Mouse (Mus musculus) forebrain, embryonic 11.5 days (tissue): ENCODE measurements around the gene Rd3l. TPM values are rescaled to one million over a fixed set of nuclear protein-coding genes. Genes with fewer than 3 reads are reported as not detected.
"Not testable (repeated sequence)": the region's sequence is repeated elsewhere in the genome, so short reads cannot be mapped to it uniquely, and the experiment has no call there.

Experiments used
- ATAC-seq: fragments of 200-750 bp; cut with Nextera tagmentation; replicated peaks from 2 replicates; pipeline ENCODE4 v1.8.0; 2017; ENCODE audit warnings: moderate TSS enrichment; ENCODE audit not compliant: low FRiP score
- DNase-seq: peaks from one replicate; pipeline ENCODE4 v3.0.0-alpha.2; 2017; ENCODE audit warnings: low spot score
- H3K27ac ChIP-seq: fragments of 300-500 bp; sonication (generic); 2 replicates; pipeline ENCODE4 v1.5.1; 2014; ENCODE audit warnings: low read depth, low read length
- H3K27me3 ChIP-seq: fragments of 300-500 bp; sonication (generic); 2 replicates; pipeline ENCODE4 v1.6.1; 2014; ENCODE audit warnings: mild to moderate bottlenecking, low read length, mixed read lengths; ENCODE audit not compliant: control insufficient read depth, insufficient read depth
- H3K36me3 ChIP-seq: fragments of 300-500 bp; sonication (generic); 2 replicates; pipeline ENCODE4 v1.6.1; 2014; ENCODE audit warnings: mild to moderate bottlenecking, low read length, moderate library complexity, mixed read lengths; ENCODE audit not compliant: control insufficient read depth, insufficient read depth
- H3K4me1 ChIP-seq: fragments of 300-500 bp; sonication (generic); replicated peaks from 2 replicates; pipeline ENCODE4 v1.6.1; 2014; ENCODE audit warnings: low read length, mixed read lengths; ENCODE audit not compliant: control insufficient read depth, insufficient read depth
- H3K4me2 ChIP-seq: fragments of 300-500 bp; sonication (generic); 2 replicates; pipeline ENCODE4 v1.6.1; 2014; ENCODE audit warnings: low read depth, mild to moderate bottlenecking, low read length, moderate library complexity, mixed read lengths; ENCODE audit not compliant: severe bottlenecking
- H3K4me3 ChIP-seq: fragments of 300-500 bp; sonication (generic); 2 replicates; pipeline ENCODE4 v1.5.1; 2014; ENCODE audit warnings: low read depth, low read length
- H3K9ac ChIP-seq: fragments of 300-500 bp; sonication (generic); 2 replicates; pipeline ENCODE4 v1.6.1; 2014; ENCODE audit warnings: low read length
- H3K9me3 ChIP-seq: fragments of 300-500 bp; sonication (generic); 2 replicates; pipeline ENCODE4 v1.6.1; 2016; ENCODE audit warnings: low read length, mixed read lengths; ENCODE audit not compliant: control insufficient read depth
- WGBS: fragments of 180-500 bp; shearing (Covaris S2); extraction: QIAGEN DNeasy Blood & Tissue Kit; methylation state at CpG from one replicate; pipeline ENCODE4 v1.1.7; 2014; 5-methylcytosine and 5-hydroxymethylcytosine counted together
- polyA plus RNA-seq: library from polyadenylated mRNA; unstranded; fragments of >200 nt; fragmentation: Nextera tagmentation; extraction: Ambion mirVana; gene quantifications from 2 replicates; pipeline ENCODE4 v1.2.1, GENCODE M21; 2014

The Rd3l gene
- polyA plus RNA-seq, 1 experiment from 2014 or later: not detected

DNA sequence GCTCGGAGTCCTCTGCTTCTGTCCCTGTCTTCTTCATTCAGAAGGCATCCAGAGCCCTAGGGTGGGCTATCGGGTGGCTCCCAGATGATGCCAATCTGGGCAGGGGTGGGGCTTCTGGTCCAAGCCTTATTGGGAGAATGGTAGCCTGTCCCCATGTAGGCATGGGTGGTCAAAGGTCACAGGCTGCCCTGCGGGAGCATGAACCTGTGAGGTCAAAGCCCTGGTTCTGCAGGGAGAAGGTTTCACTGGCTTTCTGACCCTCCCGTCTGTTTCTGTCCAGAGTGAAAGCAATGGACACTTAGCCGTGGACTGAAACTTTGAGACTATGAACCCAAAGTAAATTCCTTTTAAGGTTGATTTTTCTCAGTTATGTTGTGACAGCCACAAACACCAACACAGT, 24.9 kb downstream of the Rd3l start:
- DNase-seq: no peak
- no peaks in the 10 kb centered on the region for H3K9me3 ChIP-seq
- no peak overlapping the region for H3K4me3 ChIP-seq
- ATAC-seq: no peak
- no peak overlapping the region for H3K27ac ChIP-seq
- H3K27me3 ChIP-seq: no peaks in the 10 kb centered on the region
- 75% methylated on average over 5 of the region's 5 CpGs for WGBS
- no peak overlapping the region for H3K4me2 ChIP-seq
- H3K9ac ChIP-seq: no peak overlapping the region
- no peaks in the 10 kb centered on the region for H3K4me1 ChIP-seq
- peaks cover 16% of the 10 kb centered on the region for H3K36me3 ChIP-seq

DNA sequence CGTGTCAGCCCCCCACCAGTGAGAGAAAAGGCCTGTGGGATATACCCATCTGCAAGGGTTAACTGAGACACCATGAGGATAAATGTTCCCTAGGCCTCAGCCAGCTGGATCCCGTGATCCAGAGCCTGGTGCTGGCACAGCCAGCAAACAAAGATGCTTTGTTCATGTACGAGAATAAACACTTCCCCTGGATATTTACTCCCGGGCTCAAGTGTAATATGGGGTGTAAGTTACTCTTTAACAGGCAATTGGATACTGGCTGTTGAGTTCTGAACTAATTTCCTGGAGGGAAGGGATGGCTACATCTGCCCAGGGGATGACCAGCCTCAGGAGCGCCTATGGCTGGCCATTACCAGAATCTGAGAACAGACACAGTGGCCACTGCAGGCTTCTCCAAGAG, 29.4 kb downstream of the Rd3l start:
- Histone ChIP-seq H3K4me2 (no peak overlapping the region), H3K27me3 (no peaks in the 10 kb centered on the region), H3K4me3 (no peak overlapping the region), H3K9me3 (no peaks in the 10 kb centered on the region), H3K9ac (no peak overlapping the region), H3K4me1 (no peaks in the 10 kb centered on the region), H3K36me3 (no peaks in the 10 kb centered on the region), H3K27ac (no peak overlapping the region)
- ATAC-seq (no peak), DNase-seq (no peak)
- 56% methylated on average over 5 of the region's 5 CpGs for WGBS

DNA sequence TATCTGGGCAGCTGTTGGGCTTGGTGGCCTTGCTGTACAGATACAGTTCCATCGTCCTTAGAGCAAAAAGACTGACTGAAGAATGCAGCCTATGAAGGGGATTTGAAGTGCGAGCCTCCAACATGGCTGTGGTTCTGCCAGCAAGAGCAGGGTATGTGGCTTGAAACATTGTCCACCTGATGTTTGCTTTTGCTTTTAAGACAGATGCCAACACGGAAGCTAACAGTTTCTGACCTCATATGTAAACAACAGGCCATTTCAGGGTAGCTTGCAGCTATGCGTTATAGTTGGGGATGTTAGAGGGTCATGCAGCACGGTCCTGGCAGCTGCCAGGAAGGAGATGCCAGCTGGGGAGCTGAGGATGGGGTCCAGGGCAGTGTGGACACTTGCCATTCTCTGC, 30.6 kb downstream of the Rd3l start:
- WGBS: 83% methylated on average over 5 of the region's 5 CpGs
- H3K36me3 ChIP-seq: no peaks in the 10 kb centered on the region
- no peak overlapping the region for H3K27ac ChIP-seq
- no peaks in the 10 kb centered on the region for H3K9me3 ChIP-seq
- no peak overlapping the region for H3K4me2 ChIP-seq
- H3K9ac ChIP-seq: no peak overlapping the region
- no peak for ATAC-seq
- H3K4me1 ChIP-seq: no peaks in the 10 kb centered on the region; the same call in 1 of the 2 replicates
- H3K27me3 ChIP-seq: no peaks in the 10 kb centered on the region
- H3K4me3 ChIP-seq: no peak overlapping the region
- no peak for DNase-seq

DNA sequence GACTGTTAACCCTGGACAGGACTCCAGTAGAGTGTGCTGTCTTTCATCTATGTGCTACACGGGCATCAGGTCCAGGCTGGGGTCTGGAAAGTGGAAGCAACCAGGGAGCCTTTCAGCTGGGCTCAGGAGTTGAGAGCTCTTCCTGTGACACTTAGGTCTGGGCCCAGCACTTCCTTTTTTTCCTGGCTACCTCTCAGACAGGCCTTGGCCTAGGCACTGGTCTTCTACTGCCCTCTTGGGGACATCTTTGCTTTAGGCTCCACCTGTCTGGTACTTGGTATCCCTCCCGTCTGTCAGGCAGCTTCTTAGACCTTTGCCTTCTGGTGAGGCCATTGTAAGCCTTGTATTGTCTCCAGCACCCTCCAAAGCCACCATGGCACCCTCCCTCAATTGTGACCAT, 34.4 kb downstream of the Rd3l start:
- no peak for ATAC-seq
- Histone ChIP-seq H3K4me1 (peaks cover 3% of the 10 kb centered on the region; the same call in 1 of the 2 replicates), H3K27me3 (no peaks in the 10 kb centered on the region), H3K36me3 (no peaks in the 10 kb centered on the region), H3K9me3 (no peaks in the 10 kb centered on the region), H3K9ac (no peak overlapping the region), H3K4me3 (no peak overlapping the region), H3K4me2 (no peak overlapping the region), H3K27ac (no peak overlapping the region)
- DNase-seq: no peak
- WGBS: 53% methylated on average over 2 of the region's 2 CpGs

DNA sequence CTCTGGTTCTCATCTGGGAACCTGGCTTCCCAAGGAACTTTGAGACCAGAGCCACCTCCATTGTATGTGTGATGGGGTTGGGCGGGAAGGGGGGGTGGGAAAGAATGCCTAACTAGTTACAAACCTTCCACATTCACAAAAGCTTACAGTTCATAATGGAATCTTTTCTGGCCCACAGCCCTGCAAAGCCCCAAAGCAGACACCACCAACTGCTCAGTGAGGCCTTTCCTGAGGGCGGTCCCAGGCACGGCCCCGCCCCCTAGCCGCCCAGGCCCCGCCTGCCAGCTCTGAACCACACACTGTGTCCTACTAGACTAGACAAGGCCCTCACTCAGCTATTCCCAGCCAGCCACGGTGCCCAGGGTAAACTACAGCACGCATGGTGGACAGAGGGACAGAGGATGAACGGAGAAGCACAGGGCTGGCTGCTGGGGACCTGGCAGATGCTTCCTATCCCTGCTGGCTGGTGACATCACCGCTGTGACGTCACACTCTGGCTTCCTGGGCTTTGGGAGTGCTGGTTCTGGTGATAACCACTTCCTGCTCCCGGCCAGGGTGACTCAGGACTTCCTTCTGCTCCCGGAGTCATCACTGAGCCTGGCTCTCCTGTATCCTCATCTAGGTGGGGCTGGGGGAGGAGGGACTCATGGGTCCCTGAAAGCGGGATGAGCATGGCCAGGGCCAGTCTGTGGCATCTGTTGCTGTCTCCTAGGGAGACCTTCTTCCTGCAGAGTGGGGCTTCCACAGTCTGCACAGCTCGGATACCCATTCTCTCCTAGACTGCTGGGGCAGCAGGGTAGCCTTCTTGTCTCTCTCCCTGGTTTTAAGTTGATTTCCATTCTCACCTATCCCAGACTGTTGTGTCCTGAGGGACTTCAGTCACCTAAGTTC, 35.1 kb downstream of the Rd3l start:
- H3K9me3 ChIP-seq, H3K9ac ChIP-seq, H3K36me3 ChIP-seq, DNase-seq, H3K4me1 ChIP-seq, H3K4me3 ChIP-seq, H3K4me2 ChIP-seq, H3K27me3 ChIP-seq: not testable (repeated sequence)
- 76% methylated on average over 10 of the region's 15 CpGs for WGBS
- peak; percentile 70; the same call in 1 of the 2 replicates for ATAC-seq
- H3K27ac ChIP-seq: peak overlapping the region; percentile 2; the same call in 1 of the 2 replicates

DNA sequence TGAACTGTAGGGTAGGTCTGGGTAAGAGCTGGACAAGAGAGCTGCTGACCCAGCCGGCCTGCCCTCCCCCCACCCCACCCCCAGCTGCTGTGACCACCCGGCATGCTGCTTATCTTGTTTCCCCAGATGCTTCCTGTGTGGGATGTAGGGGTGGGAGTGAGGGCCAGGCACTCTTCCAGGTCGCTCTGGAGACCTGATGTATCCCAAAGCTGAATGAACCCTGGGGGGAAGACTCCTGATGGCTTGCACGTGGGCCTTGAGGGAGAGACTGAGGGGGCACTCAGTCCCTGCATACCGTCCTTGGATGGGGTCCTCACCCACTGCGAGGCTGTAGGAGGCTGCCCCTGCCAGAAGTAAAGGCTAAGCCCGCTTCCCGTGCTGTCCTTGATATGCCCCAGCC, 36.0 kb downstream of the Rd3l start:
- peaks cover 3% of the 10 kb centered on the region; the same call in 1 of the 2 replicates for H3K4me1 ChIP-seq
- H3K27me3 ChIP-seq: no peaks in the 10 kb centered on the region
- ATAC-seq (no peak), DNase-seq (no peak)
- H3K27ac ChIP-seq: peak overlapping the region; percentile 2; the same call in 1 of the 2 replicates
- no peaks in the 10 kb centered on the region for H3K9me3 ChIP-seq
- H3K4me2 ChIP-seq: no peak overlapping the region
- no peaks in the 10 kb centered on the region for H3K36me3 ChIP-seq
- H3K4me3 ChIP-seq: no peak overlapping the region
- WGBS: 78% methylated on average over 8 of the region's 8 CpGs
- no peak overlapping the region for H3K9ac ChIP-seq

DNA sequence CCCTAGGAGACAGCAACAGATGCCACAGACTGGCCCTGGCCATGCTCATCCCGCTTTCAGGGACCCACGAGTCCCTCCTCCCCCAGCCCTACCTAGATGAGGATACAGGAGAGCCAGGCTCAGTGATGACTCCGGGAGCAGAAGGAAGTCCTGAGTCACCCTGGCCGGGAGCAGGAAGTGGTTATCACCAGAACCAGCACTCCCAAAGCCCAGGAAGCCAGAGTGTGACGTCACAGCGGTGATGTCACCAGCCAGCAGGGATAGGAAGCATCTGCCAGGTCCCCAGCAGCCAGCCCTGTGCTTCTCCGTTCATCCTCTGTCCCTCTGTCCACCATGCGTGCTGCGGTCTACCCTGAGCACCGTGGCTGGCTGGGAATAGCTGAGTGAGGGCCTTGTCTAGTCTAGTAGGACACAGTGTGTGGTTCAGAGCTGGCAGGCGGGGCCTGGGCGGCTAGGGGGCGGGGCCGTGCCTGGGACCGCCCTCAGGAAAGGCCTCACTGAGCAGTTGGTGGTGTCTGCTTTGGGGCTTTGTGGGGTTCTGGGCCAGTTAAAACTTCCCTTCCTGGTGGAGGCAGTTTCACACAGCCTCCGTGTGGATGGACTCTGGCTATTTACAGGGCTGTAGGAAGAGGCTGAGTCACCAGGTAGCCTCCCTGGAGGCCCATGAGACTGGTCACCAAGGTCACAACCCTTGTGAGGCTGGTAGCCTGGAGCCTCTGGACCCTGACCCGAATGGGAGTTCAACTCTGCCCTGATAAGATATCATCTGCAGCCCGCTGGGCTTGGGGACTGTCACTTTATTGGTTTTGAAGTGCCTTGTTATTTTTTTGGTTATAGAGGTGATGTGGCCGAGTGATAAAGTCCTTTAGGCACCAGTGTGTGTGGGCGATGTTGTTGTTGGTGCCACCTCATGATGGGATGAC, 36.8 kb downstream of the Rd3l start:
- not testable (repeated sequence) for H3K9ac ChIP-seq, H3K4me3 ChIP-seq, H3K27ac ChIP-seq, H3K9me3 ChIP-seq, DNase-seq, H3K36me3 ChIP-seq, H3K27me3 ChIP-seq, H3K4me2 ChIP-seq, H3K4me1 ChIP-seq
- 71% methylated on average over 14 of the region's 20 CpGs for WGBS
- ATAC-seq: peak; percentile 52; the same call in 1 of the 2 replicates

DNA sequence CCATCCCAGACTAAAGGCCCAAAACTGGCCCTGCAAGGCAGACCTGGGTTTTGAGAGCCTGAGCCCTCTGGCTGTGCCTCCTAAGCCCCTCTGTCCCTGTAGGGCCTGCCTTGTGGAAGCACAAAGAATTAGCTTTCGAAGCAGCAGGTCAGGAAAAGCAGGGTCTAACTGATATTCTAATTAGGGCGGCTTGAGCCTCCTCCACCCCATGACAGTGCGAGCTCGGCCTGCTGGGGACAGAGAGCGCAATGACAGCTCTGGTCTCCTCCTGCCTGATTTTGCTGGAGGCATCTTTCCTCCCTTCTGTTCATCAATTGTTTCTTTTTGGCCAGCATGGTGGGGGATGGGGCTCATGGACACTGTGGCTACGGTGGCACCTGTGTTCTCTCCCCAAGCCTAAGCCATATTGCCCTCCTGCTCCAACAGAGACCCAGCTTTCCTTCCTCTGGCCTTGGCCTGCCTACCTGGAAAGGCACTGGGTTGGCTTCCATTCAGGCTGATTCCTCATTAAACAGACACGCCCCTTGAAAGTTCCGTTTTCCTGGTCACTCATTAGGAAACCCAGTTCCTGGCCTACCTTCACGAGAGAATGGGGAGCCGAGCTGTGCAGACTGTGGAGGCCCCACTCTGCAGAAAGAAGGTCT, 37.6 kb downstream of the Rd3l start:
- H3K9me3 ChIP-seq: no peaks in the 10 kb centered on the region
- no peak overlapping the region for H3K27ac ChIP-seq
- H3K4me3 ChIP-seq: no peak overlapping the region
- H3K4me2 ChIP-seq: no peak overlapping the region
- no peaks in the 10 kb centered on the region for H3K27me3 ChIP-seq
- no peak for ATAC-seq
- 61% methylated on average over 10 of the region's 10 CpGs for WGBS
- no peak for DNase-seq
- H3K36me3 ChIP-seq: no peaks in the 10 kb centered on the region
- H3K9ac ChIP-seq: no peak overlapping the region
- H3K4me1 ChIP-seq: peaks cover 3% of the 10 kb centered on the region; the same call in 1 of the 2 replicates
